ENCODE assay signal across 8 mouse cellular contexts in genomic region chr9:108808163-108808665, GRCm38 (mm10). TPM values are rescaled to one million over a fixed set of nuclear protein-coding genes. Genes with fewer than 3 reads are reported as not detected.
DNase-seq lines count a peak whose midpoint lies in the region; ATAC-seq lines count a peak whose summit lies in the region.

TSS of gene Nckipsd (plus strand) at chr9:108808368.

- peaks cover 17% of the 10 kb centered on the region for H3K4me1 ChIP-seq in embryonic facial prominence, embryonic 13.5 days
- H3K4me1 ChIP-seq in limb, embryonic 10.5 days, result peaks cover 16% of the 10 kb centered on the region
- H3K4me1 ChIP-seq in midbrain, embryonic 12.5 days, result peaks cover 13% of the 10 kb centered on the region

- H3K27me3 ChIP-seq in embryonic facial prominence, embryonic 13.5 days, result no peaks in the 10 kb centered on the region
- no peaks in the 10 kb centered on the region for H3K27me3 ChIP-seq in limb, embryonic 10.5 days (ENCODE audit: low read depth, poor library complexity, severe bottlenecking)
- H3K27me3 ChIP-seq in midbrain, embryonic 12.5 days, result no peaks in the 10 kb centered on the region

- DNase-seq in 3134 (ENCODE audit: extremely low read depth, insufficient read length, low spot score), result peak; percentile 90
- DNase-seq in adrenal gland, postnatal 4 days (ENCODE audit: low spot score in 2 of 2), result peak; percentile 94
- peak; percentile 94 to 97 for DNase-seq in heart, adult 18-20 months
- DNase-seq in kidney, adult 18-20 months, result peak; percentile 95
- peak; percentile 99 for DNase-seq in limb, embryonic 10.5 days (ENCODE audit: low spot score)
- DNase-seq in skeletal muscle tissue, adult 2 months (ENCODE audit: low read depth, low spot score), result peak; percentile 86

- peak within 1 kb of the TSS; percentile 75 for H3K4me2 ChIP-seq in embryonic facial prominence, embryonic 13.5 days
- H3K4me2 ChIP-seq in midbrain, embryonic 12.5 days (replicated peaks), result peak within 1 kb of the TSS; percentile 86

- peak within 1 kb of the TSS; percentile 76 for H3K4me3 ChIP-seq in embryonic facial prominence, embryonic 13.5 days
- H3K4me3 ChIP-seq in limb, embryonic 10.5 days, result peak within 1 kb of the TSS; percentile 87
- peak within 1 kb of the TSS; percentile 73 for H3K4me3 ChIP-seq in midbrain, embryonic 12.5 days

- H3K27ac ChIP-seq in embryonic facial prominence, embryonic 13.5 days, result no peak within 1 kb of the TSS; the same call in 1 of the 2 replicates
- H3K27ac ChIP-seq in limb, embryonic 10.5 days, result peak within 1 kb of the TSS; percentile 87
- H3K27ac ChIP-seq in midbrain, embryonic 12.5 days (replicated peaks), result 0 out of 2 replicates have a peak within 1 kb of the TSS, but pooled peaks have one; percentile 35

- peak within 1 kb of the TSS; percentile 91 for H3K9ac ChIP-seq in embryonic facial prominence, embryonic 13.5 days
- peak within 1 kb of the TSS; percentile 74 for H3K9ac ChIP-seq in midbrain, embryonic 12.5 days (replicated peaks)

- WGBS in embryonic facial prominence, embryonic 13.5 days, result under 1% methylated on average over 58 of the region's 62 CpGs
- under 1% methylated on average over 62 of the region's 62 CpGs for WGBS in limb, embryonic 10.5 days
- whole genome bisulfite sequencing in midbrain, embryonic 12.5 days, result under 1% methylated on average over 59 of the region's 62 CpGs

- ATAC-seq in embryonic facial prominence, embryonic 13.5 days (ENCODE audit: insufficient number of reproducible peaks, insufficient read depth, low FRiP score, low TSS enrichment, low read depth), result peak; percentile 76
- ATAC-seq in midbrain, embryonic 12.5 days (ENCODE audit: low FRiP score, low read depth), result peak; percentile 91

- H3K9me3 ChIP-seq in embryonic facial prominence, embryonic 13.5 days, result no peaks in the 10 kb centered on the region
- no peaks in the 10 kb centered on the region for H3K9me3 ChIP-seq in limb, embryonic 10.5 days (replicated peaks)
- no peaks in the 10 kb centered on the region for H3K9me3 ChIP-seq in midbrain, embryonic 12.5 days

- H3K36me3 ChIP-seq in embryonic facial prominence, embryonic 13.5 days, result peaks cover 66% of the 10 kb centered on the region
- peaks cover 63% of the 10 kb centered on the region for H3K36me3 ChIP-seq in limb, embryonic 10.5 days
- H3K36me3 ChIP-seq in midbrain, embryonic 12.5 days, result peaks cover 67% of the 10 kb centered on the region

RNA-seq across cellular contexts. Expression of gene Nckipsd, which starts in this region (rescaled TPM):
- total RNA-seq in adrenal gland, postnatal 4 days (2021), result 10 to 100 TPM; 10.9 to 14.5 TPM
- 19.0 and 21.5 TPM in 2 replicates for polyA plus RNA-seq in embryonic facial prominence, embryonic 13.5 days (2015; fragmentation: Nextera tagmentation; extraction: Ambion mirVana)
- total RNA-seq in heart, adult 18-20 months (2021), result 1 to 10 TPM; 8.6 to 9.6 TPM
- 13.0 and 21.0 TPM in 2 replicates for polyA plus RNA-seq in limb, embryonic 10.5 days (2016; fragmentation: Nextera tagmentation; extraction: Ambion mirVana)
- 17.0 and 20.1 TPM in 2 replicates for polyA plus RNA-seq in midbrain, embryonic 12.5 days (2016; fragmentation: Nextera tagmentation; extraction: Ambion mirVana)
